Mouse (Mus musculus): ENCODE results near the gene Atp6ap1l. TPM values are rescaled to one million over a fixed set of nuclear protein-coding genes. Genes with fewer than 3 reads are reported as not detected.
A peak's percentile ranks its signal among the peaks of the same experiment; 100 is the strongest.

The Atp6ap1l gene
- polyA plus RNA-seq, 1 experiment, result not detected

- Histone ChIP-seq H3K4me1 (ENCODE audit: control insufficient read depth, insufficient read depth, low read length) (no peaks in the 10 kb centered on the region), H3K4me3 (replicated peaks; ENCODE audit: extremely low read depth, low read depth, low read length) (no peak overlapping the region)
- no peak for DNase-seq
- WGBS, result 68% methylated on average over 5 of the region's 5 CpGs
- TF ChIP-seq POLR2A (IDR thresholded peaks at IDR 0.05; ENCODE audit: borderline replicate concordance, extremely low read depth, low read depth, low read length) (no peak), CTCF (IDR thresholded peaks at IDR 0.05; ENCODE audit: insufficient read depth, low read length) (no peak)
Measured at GRCm38 (mm10) chr13:90852727-90853630, 52.2 kb downstream of the Atp6ap1l start.

- 61% methylated on average over 4 of the region's 4 CpGs for WGBS
- no peak for TF ChIP-seq POLR2A (IDR thresholded peaks at IDR 0.05; ENCODE audit: borderline replicate concordance, extremely low read depth, low read depth, low read length)
- TF ChIP-seq CTCF (IDR thresholded peaks at IDR 0.05; ENCODE audit: insufficient read depth, low read length), result no peak
- DNase-seq, result no peak
- Histone ChIP-seq H3K4me1 (ENCODE audit: control insufficient read depth, insufficient read depth, low read length) (no peaks in the 10 kb centered on the region), H3K4me3 (replicated peaks; ENCODE audit: extremely low read depth, low read depth, low read length) (no peak overlapping the region)
Measured at GRCm38 (mm10) chr13:90851795-90852194, 53.4 kb downstream of the Atp6ap1l start.

GRCm38 (mm10) chr13:90844191-90844590 lies 61.0 kb downstream of the Atp6ap1l start:
- TF ChIP-seq POLR2A (IDR thresholded peaks at IDR 0.05; ENCODE audit: borderline replicate concordance, extremely low read depth, low read depth, low read length), result no peak
- TF ChIP-seq CTCF (IDR thresholded peaks at IDR 0.05; ENCODE audit: insufficient read depth, low read length), result no peak
- no peak overlapping the region for H3K4me3 ChIP-seq (replicated peaks; ENCODE audit: extremely low read depth, low read depth, low read length)
- 0 out of 2 replicates have a peak, but pooled peaks cover 2% of the 10 kb centered on the region for H3K4me1 ChIP-seq (ENCODE audit: control insufficient read depth, insufficient read depth, low read length)
- no peak for DNase-seq

- WGBS, result 88% methylated on average over 3 of the region's 3 CpGs
- H3K4me1 ChIP-seq (ENCODE audit: control insufficient read depth, insufficient read depth, low read length), result 0 out of 2 replicates have a peak, but pooled peaks cover 2% of the 10 kb centered on the region
- no peak overlapping the region for H3K4me3 ChIP-seq (replicated peaks; ENCODE audit: extremely low read depth, low read depth, low read length)
- TF ChIP-seq CTCF (IDR thresholded peaks at IDR 0.05; ENCODE audit: insufficient read depth, low read length) (no peak), POLR2A (IDR thresholded peaks at IDR 0.05; ENCODE audit: borderline replicate concordance, extremely low read depth, low read depth, low read length) (no peak)
- DNase-seq, result no peak
Measured at GRCm38 (mm10) chr13:90843412-90843811, 61.7 kb downstream of the Atp6ap1l start.

- TF ChIP-seq CTCF (IDR thresholded peaks at IDR 0.05; ENCODE audit: insufficient read depth, low read length) (no peak), POLR2A (IDR thresholded peaks at IDR 0.05; ENCODE audit: borderline replicate concordance, extremely low read depth, low read depth, low read length) (no peak)
- no peak overlapping the region for H3K4me3 ChIP-seq (replicated peaks; ENCODE audit: extremely low read depth, low read depth, low read length)
- WGBS, result 46% methylated on average over 5 of the region's 5 CpGs
- H3K4me1 ChIP-seq (ENCODE audit: control insufficient read depth, insufficient read depth, low read length), result 0 out of 2 replicates have a peak, but pooled peaks cover 2% of the 10 kb centered on the region
- no peak for DNase-seq
Measured at GRCm38 (mm10) chr13:90841213-90841553, 64.0 kb downstream of the Atp6ap1l start.

GRCm38 (mm10) chr13:90840530-90841212 lies 64.5 kb downstream of the Atp6ap1l start:
- 50% methylated on average over 15 of the region's 15 CpGs for WGBS
- H3K4me3 ChIP-seq (replicated peaks; ENCODE audit: extremely low read depth, low read depth, low read length), result no peak overlapping the region
- no peak for DNase-seq
- 0 out of 2 replicates have a peak, but pooled peaks cover 2% of the 10 kb centered on the region for H3K4me1 ChIP-seq (ENCODE audit: control insufficient read depth, insufficient read depth, low read length)
- TF ChIP-seq POLR2A (IDR thresholded peaks at IDR 0.05; ENCODE audit: borderline replicate concordance, extremely low read depth, low read depth, low read length) (no peak), CTCF (IDR thresholded peaks at IDR 0.05; ENCODE audit: insufficient read depth, low read length) (peak; percentile 43; the same call in 1 of the 2 replicates)

- no peaks in the 10 kb centered on the region for H3K4me1 ChIP-seq (ENCODE audit: control insufficient read depth, insufficient read depth, low read length)
- no peak overlapping the region for H3K4me3 ChIP-seq (replicated peaks; ENCODE audit: extremely low read depth, low read depth, low read length)
- peak; percentile 4 for DNase-seq
- WGBS, result 65% methylated on average over 7 of the region's 7 CpGs
- TF ChIP-seq POLR2A (IDR thresholded peaks at IDR 0.05; ENCODE audit: borderline replicate concordance, extremely low read depth, low read depth, low read length) (no peak), CTCF (IDR thresholded peaks at IDR 0.05; ENCODE audit: insufficient read depth, low read length) (no peak)
Measured at GRCm38 (mm10) chr13:90833641-90834207, 71.4 kb downstream of the Atp6ap1l start.

Other genes with a start within 250 kb of the Atp6ap1l start
- gene Rps23, start 17.6 kb upstream of the Atp6ap1l start, polyA plus RNA-seq (2012; rRNA removed), result 175 and 177 TPM in 2 replicates